ENCODE assay signal across 19 mouse cellular contexts in the genomic region with DNA sequence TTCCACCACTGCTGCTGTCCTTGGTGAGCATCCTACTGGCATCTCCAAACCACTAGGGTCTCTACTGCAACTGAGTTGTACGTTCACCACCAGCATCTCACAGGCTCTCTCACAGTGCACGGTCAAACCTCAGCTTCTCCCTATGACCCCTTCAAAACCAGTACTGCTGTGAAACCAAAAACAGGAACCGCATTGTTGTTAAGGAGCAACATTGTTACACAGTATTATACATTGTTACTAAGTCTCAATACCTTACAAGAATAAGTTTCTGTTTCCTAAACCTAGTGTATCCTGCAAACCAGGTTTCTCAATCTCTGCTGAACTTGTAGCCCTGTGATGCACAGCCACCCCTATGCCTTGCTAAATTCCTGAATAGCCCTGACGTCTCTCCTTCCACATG.
"Had no signal": no experiment of that assay in that cellular context is flagged by ENCODE, and none has a peak within 500 bp of the region (broad histone marks: within the 10 kb centered on the region; RNA-seq: fewer than 3 reads in every experiment).

No protein-coding gene starts in this region.

- H3K36me3 ChIP-seq: liver, embryonic 12.5 days; midbrain, embryonic 10.5 days; midbrain, embryonic 13.5 days; midbrain, embryonic 15.5 days; neural tube, embryonic 13.5 days; neural tube, embryonic 15.5 days had no signal

- H3K4me3 ChIP-seq: liver, embryonic 12.5 days; midbrain, embryonic 10.5 days; midbrain, embryonic 13.5 days; midbrain, embryonic 15.5 days; myocyte; neural tube, embryonic 13.5 days; neural tube, embryonic 15.5 days had no signal

- H3K4me1 ChIP-seq: liver, embryonic 12.5 days; midbrain, embryonic 15.5 days had no signal

- ATAC-seq: liver, embryonic 12.5 days; midbrain, embryonic 13.5 days; midbrain, embryonic 15.5 days had no signal

- H3K4me2 ChIP-seq: liver, embryonic 12.5 days; lung, embryonic 14.5 days; midbrain, embryonic 13.5 days; midbrain, embryonic 15.5 days; neural tube, embryonic 13.5 days; neural tube, embryonic 15.5 days had no signal

- DNase-seq: lung, adult 18-20 months; lung, embryonic 14.5 days; lung, postnatal 10 days; lung, postnatal 4 days; retina, postnatal 1 day; right cerebral cortex, adult 18-20 months; right cerebral cortex, postnatal 25 days; right cerebral cortex, postnatal 4 days; spleen, adult 18-20 months; thymus, adult 2 months; thymus, postnatal 4 days had no signal

- H3K9me3 ChIP-seq: liver, embryonic 12.5 days; midbrain, embryonic 13.5 days; midbrain, embryonic 15.5 days; neural tube, embryonic 13.5 days; neural tube, embryonic 15.5 days had no signal

- H3K9ac ChIP-seq: liver, embryonic 12.5 days; liver, embryonic 14.5 days; lung, embryonic 14.5 days; midbrain, embryonic 13.5 days; midbrain, embryonic 15.5 days; neural tube, embryonic 13.5 days; neural tube, embryonic 15.5 days had no signal

- H3K27ac ChIP-seq: liver, embryonic 12.5 days; liver, embryonic 14.5 days; midbrain, embryonic 10.5 days; midbrain, embryonic 13.5 days; midbrain, embryonic 15.5 days; neural tube, embryonic 13.5 days; neural tube, embryonic 15.5 days had no signal
